Mouse (Mus musculus): ENCODE data around the gene Rnf115. TPM values are rescaled to one million over a fixed set of nuclear protein-coding genes. Genes with fewer than 3 reads are reported as not detected.

Gene Rnf115
- polyA plus RNA-seq, 1 experiment from 2014 or later: 64.3 TPM

DNA sequence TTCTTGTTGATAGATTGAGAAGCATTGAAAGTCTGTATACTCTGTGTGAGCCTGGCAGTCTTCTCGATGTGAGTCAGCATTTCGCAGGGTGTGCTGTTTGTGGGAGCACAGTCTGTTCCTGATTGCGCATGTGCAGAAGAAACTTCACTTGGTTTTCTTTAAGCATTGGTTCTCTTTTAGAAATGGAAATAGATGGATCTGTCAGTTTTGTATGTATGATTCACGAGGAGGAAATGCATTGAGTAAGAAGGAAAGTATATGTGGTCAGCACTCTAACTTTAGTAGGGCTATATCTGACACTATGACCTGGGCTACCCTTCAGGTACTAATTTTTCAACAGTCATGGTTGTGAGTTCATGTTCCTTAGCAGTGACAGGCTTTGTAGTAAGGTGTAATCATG, 32.2 kb downstream of the Rnf115 start:
- no peak for DNase-seq (ENCODE audit: low spot score)
- no peaks in the 10 kb centered on the region for H3K4me1 ChIP-seq
- H3K27me3 ChIP-seq (ENCODE audit: low read depth, poor library complexity, severe bottlenecking): no peaks in the 10 kb centered on the region
- no peak overlapping the region for H3K27ac ChIP-seq
- 93% methylated on average over 4 of the region's 4 CpGs for WGBS
- no peak overlapping the region for H3K4me3 ChIP-seq
- H3K9me3 ChIP-seq (replicated peaks): no peaks in the 10 kb centered on the region
- peaks cover 39% of the 10 kb centered on the region for H3K36me3 ChIP-seq

- Histone ChIP-seq H3K27me3 (ENCODE audit: low read depth, poor library complexity, severe bottlenecking) (no peaks in the 10 kb centered on the region), H3K27ac (no peak overlapping the region), H3K4me3 (no peak overlapping the region), H3K9me3 (replicated peaks) (no peaks in the 10 kb centered on the region), H3K36me3 (peaks cover 32% of the 10 kb centered on the region), H3K4me1 (no peaks in the 10 kb centered on the region)
- 78% methylated on average over 1 of the region's 1 CpGs for WGBS
- no peak for DNase-seq (ENCODE audit: low spot score)
Observed at GRCm38 (mm10) chr3:96764528-96764927, 37.1 kb downstream of the Rnf115 start.

DNA sequence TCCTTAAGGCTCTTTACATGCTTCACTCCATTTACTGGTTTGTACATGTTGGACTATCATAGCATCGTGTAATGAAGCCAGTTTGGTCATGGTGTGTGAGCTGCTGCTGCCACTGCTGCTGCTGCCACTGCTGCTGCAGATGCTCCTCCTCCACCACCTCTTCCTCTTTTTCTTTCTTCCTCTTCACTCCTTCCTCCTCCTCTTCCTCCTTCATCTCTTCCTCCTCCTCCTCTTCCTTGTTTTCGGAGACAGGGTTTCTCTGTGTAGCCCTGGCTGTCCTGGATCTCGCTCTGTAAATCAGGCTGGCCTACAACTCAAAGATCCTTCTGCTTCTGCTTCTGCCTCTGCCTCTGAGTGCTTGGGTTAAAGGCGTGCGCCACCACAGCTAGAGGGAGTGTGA, 42.5 kb downstream of the Rnf115 start:
- WGBS: 91% methylated on average over 5 of the region's 5 CpGs
- Histone ChIP-seq H3K27me3 (ENCODE audit: low read depth, poor library complexity, severe bottlenecking) (no peaks in the 10 kb centered on the region), H3K4me1 (no peaks in the 10 kb centered on the region), H3K9me3 (replicated peaks) (no peaks in the 10 kb centered on the region), H3K27ac (no peak overlapping the region), H3K4me3 (no peak overlapping the region), H3K36me3 (peaks cover 13% of the 10 kb centered on the region; the same call in 1 of the 2 replicates)
- DNase-seq (ENCODE audit: low spot score): no peak

DNA sequence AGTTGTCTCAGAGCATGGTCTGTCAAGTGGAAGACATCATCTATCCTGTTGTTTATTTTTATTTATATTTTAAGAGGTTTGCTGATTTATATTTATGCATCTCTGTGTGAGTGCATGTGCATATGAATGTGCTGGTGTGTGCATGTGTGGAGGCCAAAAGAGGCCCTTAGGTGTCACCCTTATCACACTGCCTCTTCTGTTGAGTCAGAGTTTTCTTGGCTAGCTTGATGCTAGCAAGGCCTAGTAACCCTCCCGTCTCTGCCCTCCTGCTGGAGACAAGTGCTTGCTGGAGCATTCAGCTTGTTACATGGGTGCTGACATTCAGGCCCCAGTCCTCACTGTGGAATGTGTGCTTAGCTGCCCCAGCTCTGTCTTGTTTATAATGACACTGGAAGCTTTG, 45.5 kb downstream of the Rnf115 start:
- Histone ChIP-seq H3K4me1 (no peaks in the 10 kb centered on the region), H3K9me3 (replicated peaks) (no peaks in the 10 kb centered on the region), H3K4me3 (no peak overlapping the region), H3K36me3 (peaks cover 24% of the 10 kb centered on the region), H3K27me3 (ENCODE audit: low read depth, poor library complexity, severe bottlenecking) (no peaks in the 10 kb centered on the region), H3K27ac (no peak overlapping the region)
- WGBS: 69% methylated on average over 1 of the region's 1 CpGs
- DNase-seq (ENCODE audit: low spot score): no peak

GRCm38 (mm10) chr3:96777120-96777519, 49.7 kb downstream of the Rnf115 start:
- H3K9me3 ChIP-seq (replicated peaks): no peaks in the 10 kb centered on the region
- H3K36me3 ChIP-seq: peaks cover 22% of the 10 kb centered on the region
- no peaks in the 10 kb centered on the region for H3K4me1 ChIP-seq
- 84% methylated on average over 3 of the region's 3 CpGs for WGBS
- H3K27me3 ChIP-seq (ENCODE audit: low read depth, poor library complexity, severe bottlenecking): no peaks in the 10 kb centered on the region
- no peak overlapping the region for H3K27ac ChIP-seq
- no peak overlapping the region for H3K4me3 ChIP-seq
- DNase-seq (ENCODE audit: low spot score): no peak

- Histone ChIP-seq H3K4me3 (no peak overlapping the region), H3K27me3 (ENCODE audit: low read depth, poor library complexity, severe bottlenecking) (no peaks in the 10 kb centered on the region), H3K36me3 (peaks cover 35% of the 10 kb centered on the region), H3K27ac (no peak overlapping the region), H3K4me1 (no peaks in the 10 kb centered on the region), H3K9me3 (replicated peaks) (no peaks in the 10 kb centered on the region)
- WGBS: 77% methylated on average over 8 of the region's 8 CpGs
- DNase-seq (ENCODE audit: low spot score): no peak
Observed at GRCm38 (mm10) chr3:96782236-96782635, 54.8 kb downstream of the Rnf115 start.

DNA sequence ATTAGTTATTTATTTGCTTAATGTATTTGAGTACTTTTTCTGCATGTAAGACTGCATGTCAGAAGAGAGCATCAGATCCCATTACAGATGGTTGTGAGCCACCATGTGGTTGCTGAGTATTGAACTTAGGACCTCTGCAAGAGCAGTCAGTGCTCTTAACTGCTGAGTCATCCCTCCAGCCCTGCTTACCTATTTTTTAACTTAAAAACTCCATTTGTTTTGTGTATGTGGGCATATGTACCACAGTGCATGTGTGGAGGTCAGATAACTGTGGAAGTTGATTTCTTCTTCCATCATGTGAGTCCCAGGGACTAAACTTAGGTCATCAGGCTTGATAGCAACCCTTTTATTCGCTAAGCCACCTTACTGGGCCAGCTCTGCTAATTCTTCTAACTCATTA, 60.3 kb downstream of the Rnf115 start:
- DNase-seq (ENCODE audit: low spot score): no peak
- Histone ChIP-seq H3K9me3 (replicated peaks) (no peaks in the 10 kb centered on the region), H3K4me1 (no peaks in the 10 kb centered on the region), H3K27me3 (ENCODE audit: low read depth, poor library complexity, severe bottlenecking) (no peaks in the 10 kb centered on the region), H3K4me3 (no peak overlapping the region), H3K27ac (no peak overlapping the region), H3K36me3 (peaks cover 73% of the 10 kb centered on the region)
- WGBS: 91% methylated on average over 1 of the region's 1 CpGs

GRCm38 (mm10) chr3:96788506-96788905, 61.0 kb downstream of the Rnf115 start:
- H3K27me3 ChIP-seq (ENCODE audit: low read depth, poor library complexity, severe bottlenecking): no peaks in the 10 kb centered on the region
- no peaks in the 10 kb centered on the region for H3K4me1 ChIP-seq
- no peak overlapping the region for H3K4me3 ChIP-seq
- no peak overlapping the region for H3K27ac ChIP-seq
- no peak for DNase-seq (ENCODE audit: low spot score)
- peaks cover 78% of the 10 kb centered on the region for H3K36me3 ChIP-seq
- H3K9me3 ChIP-seq (replicated peaks): no peaks in the 10 kb centered on the region
- 93% methylated on average over 8 of the region's 8 CpGs for WGBS

GRCm38 (mm10) chr3:96800254-96800653, 72.8 kb downstream of the Rnf115 start:
- H3K4me3 ChIP-seq: no peak overlapping the region
- H3K9me3 ChIP-seq (replicated peaks): no peaks in the 10 kb centered on the region
- H3K36me3 ChIP-seq: peaks cover 9% of the 10 kb centered on the region
- DNase-seq (ENCODE audit: low spot score): no peak
- no peaks in the 10 kb centered on the region for H3K4me1 ChIP-seq
- 89% methylated on average over 11 of the region's 11 CpGs for WGBS
- no peak overlapping the region for H3K27ac ChIP-seq
- H3K27me3 ChIP-seq (ENCODE audit: low read depth, poor library complexity, severe bottlenecking): no peaks in the 10 kb centered on the region

DNA sequence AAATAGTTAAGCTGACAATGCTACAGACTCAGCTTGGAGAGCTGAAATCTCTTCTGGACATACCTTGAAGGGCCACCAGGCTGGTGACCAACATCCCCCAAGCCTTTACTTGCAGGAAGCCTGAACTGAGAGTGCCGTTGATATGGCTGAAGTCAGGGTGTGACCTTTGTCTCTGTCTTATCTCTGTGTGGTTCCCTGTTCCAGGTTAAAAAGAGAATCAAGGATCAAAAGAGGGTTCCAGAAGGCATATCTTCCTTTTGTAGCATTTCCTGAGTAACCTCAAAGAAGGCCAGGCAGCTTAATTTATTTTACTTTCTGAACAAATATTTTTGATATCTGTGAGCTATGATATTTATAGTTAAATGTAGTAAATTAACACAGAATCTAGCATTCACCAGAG, 74.8 kb downstream of the Rnf115 start:
- H3K4me1 ChIP-seq: no peaks in the 10 kb centered on the region
- H3K27me3 ChIP-seq (ENCODE audit: low read depth, poor library complexity, severe bottlenecking): no peaks in the 10 kb centered on the region
- no peaks in the 10 kb centered on the region for H3K36me3 ChIP-seq
- no peak overlapping the region for H3K27ac ChIP-seq
- no peak overlapping the region for H3K4me3 ChIP-seq
- 75% methylated on average over 1 of the region's 1 CpGs for WGBS
- no peak for DNase-seq (ENCODE audit: low spot score)
- no peaks in the 10 kb centered on the region for H3K9me3 ChIP-seq (replicated peaks)

- Histone ChIP-seq H3K27me3 (ENCODE audit: low read depth, poor library complexity, severe bottlenecking) (no peaks in the 10 kb centered on the region), H3K4me1 (peaks cover 5% of the 10 kb centered on the region), H3K36me3 (no peaks in the 10 kb centered on the region), H3K27ac (no peak overlapping the region), H3K4me3 (no peak overlapping the region), H3K9me3 (replicated peaks) (no peaks in the 10 kb centered on the region)
- no peak for DNase-seq (ENCODE audit: low spot score)
- 78% methylated on average over 3 of the region's 3 CpGs for WGBS
Observed at GRCm38 (mm10) chr3:96808136-96808535, 80.7 kb downstream of the Rnf115 start.

DNA sequence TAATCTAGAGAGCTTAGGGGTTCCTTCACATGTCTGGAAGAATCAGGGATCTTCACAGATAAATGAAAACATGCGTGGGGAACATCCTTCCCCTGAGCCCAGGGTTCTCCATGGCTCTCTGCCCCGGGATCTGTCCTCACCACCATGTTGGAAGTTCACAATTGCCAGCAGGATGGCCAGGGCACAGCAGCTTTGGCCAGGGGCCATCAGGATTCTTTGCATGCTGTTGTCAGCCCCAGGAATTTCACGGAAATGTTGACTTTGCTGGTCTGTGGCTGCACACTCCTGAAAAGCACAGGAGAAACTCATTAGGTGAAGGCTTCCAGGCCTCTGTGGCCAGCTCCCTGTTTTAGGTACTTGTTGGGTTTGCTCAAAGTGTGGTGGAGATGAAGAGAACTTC, 81.2 kb downstream of the Rnf115 start:
- Histone ChIP-seq H3K4me1 (peaks cover 10% of the 10 kb centered on the region), H3K27ac (peak overlapping the region; percentile 17; the same call in 1 of the 2 replicates), H3K27me3 (ENCODE audit: low read depth, poor library complexity, severe bottlenecking) (peaks cover 3% of the 10 kb centered on the region; the same call in 1 of the 2 replicates), H3K9me3 (replicated peaks) (no peaks in the 10 kb centered on the region), H3K4me3 (no peak overlapping the region), H3K36me3 (no peaks in the 10 kb centered on the region)
- no peak for DNase-seq (ENCODE audit: low spot score)
- WGBS: 85% methylated on average over 3 of the region's 3 CpGs

GRCm38 (mm10) chr3:96811232-96811631, 83.8 kb downstream of the Rnf115 start:
- Histone ChIP-seq H3K27ac (no peak overlapping the region), H3K4me1 (peaks cover 20% of the 10 kb centered on the region), H3K36me3 (no peaks in the 10 kb centered on the region), H3K27me3 (ENCODE audit: low read depth, poor library complexity, severe bottlenecking) (peaks cover 25% of the 10 kb centered on the region), H3K4me3 (no peak overlapping the region), H3K9me3 (replicated peaks) (no peaks in the 10 kb centered on the region)
- WGBS: 89% methylated on average over 3 of the region's 3 CpGs
- DNase-seq (ENCODE audit: low spot score): no peak

- Histone ChIP-seq H3K9me3 (replicated peaks) (no peaks in the 10 kb centered on the region), H3K27ac (no peak overlapping the region), H3K4me1 (peaks cover 20% of the 10 kb centered on the region), H3K4me3 (no peak overlapping the region), H3K36me3 (no peaks in the 10 kb centered on the region), H3K27me3 (ENCODE audit: low read depth, poor library complexity, severe bottlenecking) (peaks cover 25% of the 10 kb centered on the region)
- peak; percentile 84 for DNase-seq (ENCODE audit: low spot score)
- WGBS: 44% methylated on average over 20 of the region's 20 CpGs
Observed at GRCm38 (mm10) chr3:96812395-96813091, 85.1 kb downstream of the Rnf115 start.

All from limb, embryonic 10.5 days (tissue).